Mouse (Mus musculus) urinary bladder, postnatal 0 days (tissue): ENCODE results near the gene Kit. TPM values are rescaled to one million over a fixed set of nuclear protein-coding genes. Genes with fewer than 3 reads are reported as not detected.

Experiments
- polyA plus RNA-seq: library from polyadenylated mRNA; unstranded; fragments of >200 nt; fragmentation: Nextera tagmentation; extraction: Ambion mirVana; gene quantifications from 2 replicates; pipeline ENCODE4 v1.2.1, GENCODE M21; 2015

The Kit gene
- polyA plus RNA-seq, result 3.4 and 3.8 TPM in 2 replicates

GRCm38 (mm10) chr5:75574852-75575566 lies at the start of gene Kit:
Gene Kit, plus strand, starts transcription at chr5:75574916.

